Mouse (Mus musculus) left cerebral cortex, adult 18-20 months (tissue): ENCODE measurements at regions not wholly inside any gene's neighbourhood (a gene's known extent, or its start where the extent isn't known, plus 50 kb on each side); places are given as distances from the start of the nearest gene placed in this dataset.

Experiments
- DNase-seq, 2 experiments: peaks; one replicate each; pipeline ENCODE4 v3.0.0; 2021 to 2022; ENCODE audit warnings: low spot score in 2 of 2, mixed read lengths in 1 of 2

DNA sequence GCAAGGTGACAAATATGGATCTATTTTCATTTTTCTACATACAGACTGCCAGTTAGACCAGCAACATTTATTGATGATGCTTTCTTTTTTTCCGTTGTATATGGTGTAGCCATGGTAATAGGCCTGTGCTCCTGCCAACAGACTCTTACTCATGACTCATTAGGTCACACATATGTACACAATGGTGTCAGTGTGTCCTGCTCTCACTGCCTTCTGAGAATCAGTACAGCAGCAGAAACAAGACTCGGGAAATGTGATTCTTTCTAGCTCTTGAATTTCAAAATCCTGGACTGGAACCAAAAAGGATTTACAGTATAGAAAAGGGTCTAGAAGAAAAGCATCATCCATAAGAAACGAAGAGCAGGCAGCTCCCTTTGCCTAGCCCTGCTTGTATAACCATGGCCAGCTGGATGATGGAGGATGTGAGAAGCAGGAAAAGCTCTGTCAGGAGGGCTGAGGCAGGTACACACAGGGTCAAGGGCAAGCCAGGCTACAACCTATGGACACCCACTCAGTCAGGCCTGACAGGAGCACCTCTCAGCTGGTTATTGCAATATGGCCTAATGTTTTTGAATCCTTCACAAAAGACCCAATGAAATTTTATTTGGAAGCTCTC, 132.2 kb downstream of the Tmem17 start:
- no peak for DNase-seq

DNA sequence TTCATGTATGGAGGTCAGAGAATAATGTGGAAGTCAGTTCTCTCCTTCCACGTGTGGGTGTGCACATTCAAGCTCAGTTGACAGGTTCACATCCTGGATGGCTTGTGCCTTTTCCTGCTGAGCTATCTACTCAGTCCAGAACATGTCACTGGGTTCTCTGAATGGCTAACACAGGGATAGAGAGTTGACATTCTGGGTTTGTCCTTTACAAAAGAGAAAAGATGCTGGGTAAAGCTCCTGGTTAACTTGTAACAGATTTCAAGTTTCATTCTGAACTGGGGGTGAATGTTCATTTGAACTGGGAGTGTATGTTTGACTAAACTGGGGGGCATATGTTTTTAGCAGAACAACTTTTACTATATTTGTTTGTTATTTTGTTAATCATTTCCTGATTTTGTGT, 133.0 kb downstream of the Tmem17 start:
- no peak for DNase-seq

DNA sequence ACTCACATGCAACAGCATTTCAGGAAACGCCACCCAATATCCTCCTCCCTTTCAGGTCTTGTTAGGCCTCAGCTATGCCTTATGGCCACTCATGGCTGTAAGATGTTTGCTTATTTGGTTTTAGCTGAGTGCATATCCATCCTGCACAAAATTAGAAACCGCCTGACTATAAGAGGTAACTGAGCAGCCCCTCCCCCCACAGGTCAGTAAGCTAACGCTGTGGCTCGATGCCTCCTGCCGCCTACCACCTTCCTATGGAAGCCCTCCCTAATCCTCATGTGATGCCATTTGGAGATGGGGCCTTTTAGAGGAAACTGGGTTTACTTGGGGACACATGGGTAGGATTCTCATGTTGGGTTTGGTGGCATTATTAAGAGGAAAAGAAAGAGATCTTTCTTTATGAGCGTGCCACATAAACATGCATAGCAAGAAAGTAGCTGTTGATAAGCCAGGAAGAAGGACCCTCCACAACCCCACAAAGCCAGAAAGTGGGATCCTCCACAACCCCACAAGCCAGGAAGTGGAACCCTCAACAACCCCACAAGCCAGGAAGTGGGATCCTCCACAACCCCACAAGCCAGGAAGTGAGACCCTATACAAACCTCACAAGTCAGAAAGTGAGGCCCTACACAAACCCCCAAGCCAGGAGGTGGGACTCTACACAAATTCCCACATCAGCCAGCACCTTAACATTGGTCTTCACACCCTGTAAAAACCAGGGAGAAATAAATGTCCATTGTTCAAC, 134.5 kb downstream of the Tmem17 start:
- no peak for DNase-seq

DNA sequence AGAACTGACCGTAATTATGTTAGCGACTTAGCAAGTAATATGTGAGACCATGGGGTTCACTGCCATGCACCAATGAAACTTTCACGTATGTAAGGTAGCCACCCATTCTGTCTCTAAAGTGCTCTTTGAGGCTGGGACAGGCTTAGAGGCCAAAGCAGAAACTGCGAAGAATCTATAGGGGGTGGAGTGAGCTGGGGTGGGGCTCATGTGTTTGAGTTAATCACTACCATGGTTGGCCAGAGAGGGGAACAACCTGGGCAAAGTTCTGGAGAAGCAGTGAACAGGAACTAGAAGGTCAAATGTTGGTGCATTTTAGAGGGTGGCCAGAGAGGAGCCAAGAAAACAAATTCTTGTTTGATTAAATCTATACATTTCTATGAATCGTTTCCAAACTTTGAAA, 136.4 kb downstream of the Tmem17 start:
- DNase-seq: no peak

DNA sequence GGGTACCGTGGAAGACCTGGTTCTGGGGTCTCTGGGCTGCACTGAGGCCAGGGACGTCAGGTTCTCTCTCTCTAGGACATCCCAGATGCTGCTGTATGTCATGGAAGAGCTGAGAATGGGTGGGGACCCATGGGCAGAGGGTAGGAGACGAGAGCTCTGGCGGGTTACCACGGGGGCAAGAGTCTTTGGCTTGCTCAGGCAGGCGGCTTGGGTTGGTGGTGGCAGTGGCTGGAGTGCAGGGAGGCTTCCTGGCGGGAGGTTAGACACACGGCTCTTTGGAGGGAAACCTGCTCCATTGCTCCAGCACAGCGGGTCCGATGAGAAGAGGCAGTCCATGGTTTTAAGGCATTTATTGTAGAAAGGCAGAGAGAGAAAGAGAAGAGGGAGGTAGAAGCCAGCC, 138.9 kb downstream of the Tmem17 start:
- no peak for DNase-seq

DNA sequence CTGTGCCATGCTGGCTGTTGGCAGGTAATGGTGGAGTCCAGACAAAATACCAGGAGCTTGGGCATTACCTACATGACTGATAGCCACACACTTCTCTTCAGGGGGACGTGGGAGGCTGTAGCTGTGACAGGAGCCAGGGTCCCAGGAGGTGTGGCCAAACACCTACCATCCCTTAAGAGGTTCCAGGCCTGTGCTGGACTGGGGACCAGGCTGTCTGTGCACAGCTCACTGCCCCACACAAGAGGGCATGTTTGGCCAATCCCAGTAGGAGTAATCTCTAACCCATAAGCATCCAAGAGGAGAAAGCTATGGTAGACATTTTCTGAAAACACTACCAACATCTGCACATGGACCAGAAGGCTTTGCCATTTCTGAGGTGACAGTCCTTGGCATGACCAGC, 139.4 kb downstream of the Tmem17 start:
- no peak for DNase-seq

DNA sequence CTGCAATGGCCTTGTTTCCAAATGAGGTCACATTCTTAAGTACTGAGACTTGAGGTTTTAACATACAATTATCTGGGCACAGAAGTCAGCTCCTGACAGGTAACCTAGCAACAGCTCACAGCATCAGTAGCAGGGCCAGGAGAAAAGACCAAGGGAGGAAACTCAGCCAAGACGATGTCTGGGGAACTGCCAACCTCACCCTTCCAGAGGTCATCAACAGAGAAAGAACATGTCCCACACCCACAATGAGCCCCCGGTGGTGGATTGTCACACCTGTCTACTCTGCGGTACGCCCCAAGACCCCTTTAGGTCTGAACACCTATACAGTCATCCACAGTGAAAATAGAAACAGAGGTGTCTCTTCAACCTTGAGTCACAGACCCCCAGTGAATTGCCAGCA, 140.0 kb downstream of the Tmem17 start:
- no peak for DNase-seq

DNA sequence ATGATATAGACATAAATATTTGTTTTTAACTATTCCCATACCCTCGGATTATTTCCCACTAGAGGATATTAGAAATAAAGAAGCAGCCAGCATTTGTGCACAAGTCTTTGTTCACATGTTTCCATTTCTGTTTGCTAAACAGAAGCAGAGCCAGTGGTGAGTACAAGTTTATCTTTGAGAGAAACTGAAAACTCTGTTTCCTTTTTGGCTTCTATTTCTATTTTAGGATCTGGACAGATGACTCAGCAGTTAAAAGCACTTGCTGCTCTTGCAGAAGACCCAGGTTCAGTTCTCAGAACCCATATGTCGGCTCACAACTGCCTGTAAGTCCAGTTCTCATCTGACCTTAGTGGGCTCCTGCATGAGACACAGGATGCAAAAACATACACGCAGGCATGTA, 141.0 kb downstream of the Tmem17 start:
- DNase-seq: no peak

DNA sequence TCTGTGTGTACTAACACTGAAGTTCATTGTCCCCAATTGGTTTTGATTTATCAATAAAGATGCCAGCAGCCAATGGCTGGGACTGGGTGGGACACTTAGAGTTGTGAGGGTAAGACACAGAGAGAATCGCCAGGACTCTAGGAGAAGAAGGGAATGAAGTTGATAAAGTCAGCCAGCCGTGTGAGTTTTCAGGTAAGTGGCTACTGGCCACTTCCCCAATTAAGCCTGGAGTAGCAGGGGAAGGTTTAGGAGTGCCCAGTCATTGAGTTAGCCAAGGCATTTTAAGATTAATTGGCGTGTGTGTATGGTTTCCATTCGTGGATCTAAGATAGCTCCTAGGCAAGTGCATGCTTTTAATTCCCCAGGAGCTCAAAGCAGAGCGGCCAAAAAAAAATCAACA, 141.5 kb downstream of the Tmem17 start:
- DNase-seq: no peak

DNA sequence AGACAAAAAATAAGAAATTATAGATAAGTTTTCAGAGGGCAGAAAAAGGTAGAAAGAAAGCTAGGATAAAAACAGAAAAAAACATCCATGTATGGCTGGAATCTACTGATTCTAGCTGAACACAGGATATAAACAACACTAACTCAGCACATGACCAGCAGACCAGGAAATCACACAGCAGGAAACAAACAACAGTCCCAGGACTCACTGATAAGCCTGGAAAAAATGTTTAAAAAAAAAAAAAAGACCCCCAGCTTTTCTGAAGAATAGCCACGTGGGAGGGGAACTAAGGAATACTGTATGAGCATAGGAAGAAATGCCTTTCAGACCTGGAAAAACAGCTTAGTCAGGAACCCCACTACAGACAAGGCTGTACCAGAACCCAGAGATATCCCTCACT, 145.7 kb downstream of the Tmem17 start:
- no peak for DNase-seq

DNA sequence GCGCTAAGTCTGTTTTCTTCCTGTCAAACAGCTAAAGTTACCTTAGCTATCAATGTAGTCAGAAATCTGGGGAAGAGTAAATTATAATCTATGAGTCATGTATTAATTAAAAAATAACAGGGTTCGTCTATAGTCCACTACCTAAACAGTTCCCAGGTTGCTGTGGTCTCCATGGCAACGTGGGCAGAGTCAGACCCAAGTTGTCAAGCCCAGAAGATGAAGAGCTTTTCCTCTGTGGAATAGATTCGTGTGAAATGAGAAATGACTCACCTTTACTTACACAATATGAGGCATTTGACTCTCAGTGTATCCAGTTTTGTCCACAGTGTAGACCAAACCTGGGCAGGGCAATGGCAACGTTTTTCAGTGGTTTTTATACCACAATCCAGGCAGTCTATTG, 149.2 kb downstream of the Tmem17 start:
- DNase-seq: no peak

DNA sequence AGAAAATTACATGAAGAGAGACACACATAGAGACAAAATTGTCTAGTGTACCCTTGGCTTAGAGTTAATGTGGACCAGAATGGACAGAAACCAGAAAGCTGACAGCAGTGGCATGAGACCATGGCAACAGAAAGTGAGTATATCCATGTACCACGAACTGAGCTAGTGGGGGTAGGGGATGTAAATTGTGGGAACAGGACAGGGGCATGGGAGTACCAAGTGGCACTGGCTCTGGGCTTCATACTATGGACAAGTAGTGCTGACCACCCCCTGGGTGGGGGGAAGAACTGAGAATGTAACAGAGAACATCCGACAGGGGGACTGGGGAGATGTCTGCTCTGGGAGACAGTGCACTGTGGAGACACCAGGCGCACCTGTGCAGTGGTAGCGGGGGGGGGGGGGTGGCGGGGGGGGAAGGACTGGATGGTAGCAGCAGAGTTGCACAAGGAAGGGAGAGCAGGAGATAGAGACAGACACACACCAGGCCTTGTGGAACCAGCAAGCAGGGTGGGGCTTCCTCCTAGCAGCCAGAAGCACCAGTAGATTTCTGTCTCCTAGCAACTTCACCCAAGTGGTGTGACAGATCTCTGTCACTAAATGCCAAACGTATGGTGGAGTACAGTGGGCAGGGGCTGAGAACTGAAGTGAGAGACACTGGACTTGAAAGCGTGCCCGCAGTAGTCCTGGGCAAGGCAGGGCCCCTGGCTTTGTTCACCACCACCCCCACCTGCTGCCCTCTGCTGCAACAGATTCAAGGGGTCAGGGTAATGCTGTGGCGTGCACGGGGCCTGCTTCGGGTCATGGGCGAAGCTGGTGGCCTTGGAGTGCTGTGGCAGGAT, 150.0 kb downstream of the Tmem17 start:
- no peak for DNase-seq

DNA sequence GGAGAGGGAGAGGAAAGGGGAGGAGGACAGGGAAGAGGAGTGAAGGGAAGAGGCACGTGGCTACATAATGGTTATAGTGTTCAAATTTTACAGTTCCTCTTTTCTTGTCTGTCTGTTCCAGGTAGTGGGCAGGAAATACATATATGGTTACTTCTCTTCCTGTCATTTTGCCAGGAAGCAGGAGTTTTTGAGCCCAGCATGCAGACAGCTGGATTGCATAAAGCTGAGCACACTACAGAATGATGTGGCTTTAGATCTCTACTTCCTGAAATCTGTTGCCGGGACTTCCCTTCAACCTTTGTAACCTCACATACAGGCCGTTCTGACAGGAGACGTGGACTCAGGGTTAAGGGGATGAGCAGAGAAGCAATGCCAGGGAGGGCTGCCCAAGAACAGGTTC, 154.1 kb downstream of the Tmem17 start:
- DNase-seq: no peak

DNA sequence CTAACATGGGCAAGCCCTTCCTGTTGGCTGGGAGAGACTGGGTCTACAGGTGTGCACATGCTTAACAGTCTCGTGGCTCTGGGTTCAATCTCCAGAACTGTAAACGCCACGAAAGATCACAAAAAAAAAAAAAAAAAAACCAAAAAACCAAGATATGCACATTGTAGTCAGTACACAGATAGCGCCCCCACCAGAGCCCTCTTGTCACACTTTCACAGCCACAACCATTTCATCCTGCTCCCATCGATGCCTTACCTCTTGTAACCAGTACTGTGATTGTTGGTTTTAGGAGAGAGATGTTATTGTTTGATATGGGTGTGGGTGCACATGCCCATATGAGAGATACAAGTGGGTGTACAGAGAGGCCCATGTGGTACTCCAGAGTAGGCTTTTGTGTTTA, 154.5 kb downstream of the Tmem17 start:
- DNase-seq: no peak

DNA sequence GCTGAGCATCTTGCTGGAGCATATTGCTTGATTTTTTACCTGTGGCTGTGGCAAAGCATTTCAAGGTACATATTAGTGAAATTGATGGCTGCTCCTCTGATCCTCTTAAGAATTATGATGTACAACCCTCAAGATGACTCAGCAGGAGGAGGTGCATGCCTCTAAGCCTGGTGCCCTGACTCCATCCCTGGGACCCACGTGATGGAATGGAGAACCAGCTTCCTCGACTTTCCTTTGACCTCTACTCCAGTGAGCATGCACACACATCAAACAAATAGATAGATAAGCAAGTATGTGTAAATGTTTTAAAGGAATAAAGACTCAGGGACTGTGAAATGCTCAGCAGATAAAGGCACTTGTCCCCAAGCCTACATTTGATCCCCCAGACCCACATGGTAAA, 156.3 kb downstream of the Tmem17 start:
- no peak for DNase-seq

DNA sequence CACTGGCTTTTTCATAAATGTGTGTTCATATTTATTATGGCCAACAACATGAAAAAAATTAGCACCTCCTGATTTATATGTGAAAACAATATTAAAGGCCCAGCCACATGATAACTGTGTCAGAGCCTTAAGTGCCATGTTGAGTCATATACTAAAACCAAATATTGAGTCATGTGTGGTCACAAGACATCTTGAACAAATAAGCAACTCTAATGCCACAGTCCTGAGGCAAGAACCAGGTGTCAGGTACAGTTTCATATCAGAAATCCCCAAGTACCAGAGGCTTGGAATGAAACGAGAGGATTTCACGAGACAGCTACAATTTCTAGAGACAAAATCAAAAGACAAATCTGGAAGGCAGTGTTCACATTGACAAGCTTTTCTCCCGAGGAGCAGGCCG, 157.4 kb downstream of the Tmem17 start:
- no peak for DNase-seq

DNA sequence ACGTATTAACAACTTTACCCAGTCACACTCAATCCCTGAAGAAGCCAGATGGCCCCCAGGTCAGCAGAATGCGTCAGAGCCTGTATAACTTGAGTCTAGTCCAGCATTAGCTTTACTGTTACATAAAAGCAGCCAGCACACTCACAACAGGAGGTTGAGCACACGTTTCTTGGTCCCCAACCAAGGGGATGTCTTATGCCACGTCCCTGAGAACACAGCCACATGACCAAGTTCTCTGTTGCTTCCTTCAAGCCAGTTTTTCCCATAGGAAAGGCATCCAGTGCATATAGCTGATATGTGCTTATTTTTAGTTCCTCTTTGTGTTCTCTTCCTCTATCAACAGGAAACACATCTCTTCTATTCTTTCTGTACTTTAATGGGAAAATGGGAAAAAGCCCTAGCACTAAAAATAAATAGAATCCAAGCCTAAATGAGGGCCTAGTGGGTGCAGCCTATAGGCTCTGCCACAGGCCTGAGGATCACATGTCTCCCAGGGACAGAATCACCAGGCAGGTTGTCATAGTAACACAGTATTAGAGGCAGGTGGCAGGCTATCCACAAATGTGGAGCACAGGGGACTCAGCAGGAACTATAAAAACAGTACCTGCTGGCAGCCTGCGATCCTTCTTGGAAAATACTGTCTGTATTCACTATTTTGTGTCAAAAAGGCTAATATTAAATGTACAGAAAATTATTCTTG, 160.1 kb downstream of the Tmem17 start:
- DNase-seq: peak; percentile 24 to 25

DNA sequence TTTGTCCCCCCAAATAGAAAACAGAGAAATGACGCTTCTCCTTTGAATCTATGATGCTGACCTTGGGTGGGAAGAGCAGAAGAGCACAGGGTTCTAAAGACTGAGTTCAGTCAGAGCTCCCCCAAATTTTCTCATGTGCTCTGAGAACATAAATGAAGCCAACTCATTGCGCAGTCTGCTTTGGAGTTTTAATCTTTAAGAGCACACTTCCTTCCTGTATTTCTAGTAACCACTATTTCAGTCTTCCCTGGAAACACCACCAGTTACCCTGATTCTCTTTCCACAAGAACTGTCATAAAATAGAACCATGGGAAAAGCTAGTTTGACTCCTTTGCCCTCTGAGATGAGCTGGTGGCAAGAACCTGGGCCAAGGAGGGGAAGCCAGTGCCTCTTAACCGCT, 163.2 kb downstream of the Tmem17 start:
- DNase-seq: no peak

DNA sequence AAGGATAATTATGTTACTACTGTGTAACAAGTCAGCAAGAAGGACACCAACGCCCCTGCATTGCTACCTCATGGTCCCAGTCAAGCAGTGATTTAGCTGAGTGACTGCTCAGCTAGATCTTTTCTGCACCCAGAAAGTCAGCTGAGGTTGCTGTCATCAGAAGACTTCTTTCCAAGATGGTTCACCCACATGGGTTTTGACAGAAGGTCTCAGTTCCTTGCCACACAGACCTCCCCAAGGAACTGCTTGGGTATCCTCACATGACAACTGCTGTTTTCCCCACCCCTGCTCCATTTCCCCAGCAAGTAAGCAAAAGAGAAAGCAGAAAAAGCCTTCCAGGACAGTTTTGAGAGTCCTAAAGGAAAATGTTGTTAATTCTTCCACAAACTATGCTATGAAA, 163.9 kb downstream of the Tmem17 start:
- DNase-seq: no peak

DNA sequence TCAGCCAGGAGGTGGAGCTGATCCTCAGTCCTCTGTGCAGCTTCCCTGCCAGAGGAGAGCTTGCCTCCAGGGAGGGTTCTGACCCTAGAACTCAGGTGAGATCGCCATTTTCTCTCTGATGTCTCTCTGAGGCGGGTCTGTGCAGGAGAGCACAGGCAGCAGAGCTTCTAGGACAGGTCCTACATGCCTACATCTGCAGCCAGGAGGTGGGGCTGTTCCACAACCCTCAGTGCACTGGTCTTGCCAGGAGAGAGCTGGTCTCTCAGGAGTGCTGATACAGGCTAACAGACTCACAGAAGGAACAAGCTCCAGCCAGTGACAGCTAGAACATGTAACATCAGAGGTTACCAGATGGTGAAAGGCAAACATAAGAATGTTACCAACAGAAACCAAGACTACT, 165.4 kb downstream of the Tmem17 start:
- DNase-seq: no peak

DNA sequence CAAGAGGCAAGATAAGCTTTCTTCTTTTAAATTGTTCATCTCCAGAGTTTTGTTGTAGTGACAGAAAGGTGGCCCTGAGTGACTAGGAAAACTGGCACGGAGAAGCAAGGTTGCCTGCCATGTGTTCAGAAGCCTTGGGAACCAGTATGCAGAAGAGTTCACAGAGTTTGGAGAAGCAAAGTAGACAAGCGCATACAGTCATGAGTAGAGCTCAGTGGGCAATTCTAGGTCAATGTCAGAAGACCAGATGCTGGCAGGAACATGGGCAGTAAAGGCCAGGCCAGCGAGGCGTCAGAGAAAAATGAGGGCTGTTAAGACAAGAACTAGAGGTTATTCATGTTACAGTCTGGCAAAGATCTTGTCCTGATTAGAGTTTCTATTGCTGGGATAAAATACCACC, 172.7 kb downstream of the Tmem17 start:
- DNase-seq: no peak

DNA sequence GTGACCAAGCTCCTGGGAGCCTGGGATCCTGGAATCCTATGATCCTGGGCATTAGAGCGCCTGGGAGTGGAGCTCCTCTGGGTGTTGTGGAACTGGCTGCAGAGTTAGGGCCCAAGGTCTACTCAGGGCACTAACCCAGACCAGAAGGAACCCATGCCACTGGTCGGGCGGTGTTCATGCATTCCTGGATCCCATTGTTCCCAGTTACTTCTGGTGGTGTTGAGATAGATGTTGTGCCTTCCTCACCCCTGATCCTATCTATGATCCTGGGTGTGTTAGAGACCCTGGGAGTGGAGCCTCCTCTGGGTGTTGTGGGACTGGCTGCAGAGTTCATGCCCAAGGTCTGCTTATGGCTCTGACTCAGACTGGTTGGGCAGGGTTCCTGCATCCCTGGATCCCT, 169.9 kb downstream of the B3gnt2 start:
- DNase-seq: no peak
